Mouse (Mus musculus) MEL (cell line): Measurements from ENCODE around the gene Slc38a4. TPM values are rescaled to one million over a fixed set of nuclear protein-coding genes. Genes with fewer than 3 reads are reported as not detected.

Source experiments
- DNase-seq: peaks from one replicate; pipeline ENCODE4 v3.0.0; 2011; ENCODE audit warnings: low read depth, low spot score
- H3K27ac ChIP-seq: 2 replicates; pipeline ENCODE4 v1.5.1; 2012; ENCODE audit warnings: low read depth, mild to moderate bottlenecking, control low read depth, low read length, moderate library complexity; ENCODE audit not compliant: control insufficient read depth
- H3K27me3 ChIP-seq, 2 experiments: fragments of 150-350 bp in 1 of 2; sonication (generic) in 1 of 2; 2 replicates each; pipeline ENCODE4 v1.6.1; 2012; ENCODE audit warnings: low read length in 2 of 2, mild to moderate bottlenecking in 2 of 2, improper control_type of control experiment in 1 of 2, moderate library complexity in 1 of 2; ENCODE audit not compliant: insufficient read depth in 2 of 2, control insufficient read depth in 1 of 2
- H3K36me3 ChIP-seq, 2 experiments: 2 replicates each; pipeline ENCODE4 v1.6.1; 2012 to 2014; ENCODE audit warnings: low read length in 2 of 2, improper control_type of control experiment in 1 of 2, inconsistent platforms in 1 of 2, mild to moderate bottlenecking in 1 of 2; ENCODE audit not compliant: insufficient read depth in 2 of 2, control insufficient read depth in 1 of 2
- H3K4me1 ChIP-seq, 2 experiments: fragments of 150-350 bp in 1 of 2; sonication (generic) in 1 of 2; 2 replicates each; pipeline ENCODE4 v1.6.1; 2012; ENCODE audit warnings: low read length in 2 of 2, improper control_type of control experiment in 1 of 2, mild to moderate bottlenecking in 1 of 2; ENCODE audit not compliant: insufficient read depth in 2 of 2, control insufficient read depth in 1 of 2
- H3K4me3 ChIP-seq, 2 experiments: fragments of 150-350 bp in 1 of 2; sonication (generic) in 1 of 2; 2 replicates each; pipeline ENCODE4 v1.5.1; 2012; ENCODE audit warnings: low read depth in 2 of 2, low read length in 2 of 2, mild to moderate bottlenecking in 2 of 2, moderate library complexity in 2 of 2, control low read depth in 1 of 2, improper control_type of control experiment in 1 of 2; ENCODE audit not compliant: control insufficient read depth in 1 of 2, insufficient read depth in 1 of 2
- H3K79me2 ChIP-seq: 2 replicates; pipeline ENCODE4 v1.6.1; 2012; ENCODE audit warnings: mild to moderate bottlenecking, low read length, moderate library complexity; ENCODE audit not compliant: control insufficient read depth, poor library complexity, insufficient read depth
- H3K9ac ChIP-seq: 2 replicates; pipeline ENCODE4 v1.6.1; 2012; ENCODE audit warnings: low read depth, mild to moderate bottlenecking, control low read depth, low read length, moderate library complexity; ENCODE audit not compliant: control insufficient read depth, poor library complexity, severe bottlenecking
- H3K9me3 ChIP-seq: fragments of 150-350 bp; sonication (generic); replicated peaks from 2 replicates; pipeline ENCODE4 v1.6.1; 2012; ENCODE audit warnings: mild to moderate bottlenecking, low read length, improper control_type of control experiment, moderate library complexity; ENCODE audit not compliant: insufficient read depth
- BHLHE40 ChIP-seq: IDR thresholded peaks from 2 replicates; pipeline ENCODE4 v1.6.1; 2012; ENCODE audit warnings: low read depth, mild to moderate bottlenecking, inconsistent platforms, low read length, improper control_type of control experiment, borderline replicate concordance
- CHD1 ChIP-seq: IDR thresholded peaks from 2 replicates; pipeline ENCODE4 v1.6.1; 2012; ENCODE audit warnings: low read depth, mild to moderate bottlenecking, inconsistent platforms, low read length, improper control_type of control experiment
- CTCF ChIP-seq, 3 experiments: IDR thresholded peaks in 2 of 3; conservative IDR thresholded peaks in 1 of 3; 2 replicates each; pipeline ENCODE4 v1.5.1; 2011 to 2012; ENCODE audit warnings: low read length in 3 of 3, low read depth in 2 of 3, mild to moderate bottlenecking in 2 of 3, improper control_type of control experiment in 1 of 3, inconsistent platforms in 1 of 3, mixed read lengths in 1 of 3, moderate library complexity in 1 of 3; ENCODE audit not compliant: control insufficient read depth in 1 of 3, insufficient read depth in 1 of 3, poor library complexity in 1 of 3, severe bottlenecking in 1 of 3
- ETS1 ChIP-seq: IDR thresholded peaks from 2 replicates; pipeline ENCODE4 v1.6.1; 2012; ENCODE audit warnings: low read depth, mild to moderate bottlenecking, inconsistent platforms, low read length, improper control_type of control experiment, moderate library complexity
- GATA1 ChIP-seq: IDR thresholded peaks from 2 replicates; pipeline ENCODE4 v1.6.1; 2011; ENCODE audit warnings: low read depth, low read length, improper control_type of control experiment
- HCFC1 ChIP-seq: IDR thresholded peaks from 2 replicates; pipeline ENCODE4 v1.6.1; 2012; ENCODE audit warnings: low read depth, mild to moderate bottlenecking, inconsistent platforms, low read length, improper control_type of control experiment, moderate library complexity
- MAX ChIP-seq: IDR thresholded peaks from 2 replicates; pipeline ENCODE4 v1.6.1; 2011; ENCODE audit warnings: low read length, improper control_type of control experiment
- MXI1 ChIP-seq: IDR thresholded peaks from 2 replicates; pipeline ENCODE4 v1.6.1; 2011; ENCODE audit warnings: mild to moderate bottlenecking, low read depth, low read length, improper control_type of control experiment
- MYC ChIP-seq: IDR thresholded peaks from 2 replicates; pipeline ENCODE4 v1.6.1; 2011; ENCODE audit warnings: low read depth, mild to moderate bottlenecking, low read length, improper control_type of control experiment, moderate library complexity
- NELFE ChIP-seq: IDR thresholded peaks from 2 replicates; pipeline ENCODE4 v1.6.1; 2011; ENCODE audit warnings: low read depth, low read length, improper control_type of control experiment
- NRF1 ChIP-seq: IDR thresholded peaks from 2 replicates; pipeline ENCODE4 v1.6.1; 2014; ENCODE audit warnings: low read depth, mild to moderate bottlenecking, inconsistent platforms, low read length, improper control_type of control experiment, moderate library complexity; ENCODE audit not compliant: poor library complexity, insufficient read depth, severe bottlenecking
- POLR2A ChIP-seq, 2 experiments: IDR thresholded peaks; 2 replicates each; pipeline ENCODE4 v1.6.1; 2011 to 2012; ENCODE audit warnings: low read length in 2 of 2, mild to moderate bottlenecking in 2 of 2, control low read depth in 1 of 2, improper control_type of control experiment in 1 of 2, low read depth in 1 of 2, moderate library complexity in 1 of 2; ENCODE audit not compliant: control insufficient read depth in 1 of 2, insufficient read depth in 1 of 2, poor library complexity in 1 of 2
- POLR2AphosphoS2 ChIP-seq: IDR thresholded peaks from 2 replicates; pipeline ENCODE4 v1.6.1; 2011; ENCODE audit warnings: low read length, improper control_type of control experiment
- RAD21 ChIP-seq: IDR thresholded peaks from 2 replicates; pipeline ENCODE4 v1.6.1; 2011; ENCODE audit warnings: mild to moderate bottlenecking, low read depth, low read length, improper control_type of control experiment
- RCOR1 ChIP-seq: IDR thresholded peaks from 2 replicates; pipeline ENCODE4 v1.6.1; 2012; ENCODE audit warnings: low read depth, mild to moderate bottlenecking, inconsistent platforms, low read length, improper control_type of control experiment
- TAL1 ChIP-seq: IDR thresholded peaks from 2 replicates; pipeline ENCODE4 v1.6.1; 2012; ENCODE audit warnings: mild to moderate bottlenecking, inconsistent platforms, low read length, moderate library complexity, mixed read lengths
- ZC3H11A ChIP-seq: IDR thresholded peaks from 2 replicates; pipeline ENCODE4 v1.6.1; 2012; ENCODE audit warnings: low read depth, mild to moderate bottlenecking, inconsistent platforms, low read length, improper control_type of control experiment
- ZNF384 ChIP-seq: IDR thresholded peaks from 2 replicates; pipeline ENCODE4 v1.6.1; 2012; ENCODE audit warnings: low read depth, mild to moderate bottlenecking, inconsistent platforms, low read length, improper control_type of control experiment
- polyA plus RNA-seq, 2 experiments: library from polyadenylated mRNA; stranded (reverse) in 1 of 2; unstranded in 1 of 2; fragments of >175 nt in 1 of 2; fragments of >200 nt in 1 of 2; gene quantifications; 2 replicates each; pipeline versions ENCODE4 v1.2.1 to v1.2.4; 2012; ENCODE audit warnings: low replicate concordance in 2 of 2, low read depth in 1 of 2; ENCODE audit not compliant: insufficient read length in 2 of 2, insufficient read depth in 1 of 2, missing spikeins in 1 of 2
- total RNA-seq: library from RNA; depleted of rRNA; stranded (reverse); fragments of 300-350 nt; gene quantifications from 2 replicates; pipeline ENCODE4 v1.2.3, GENCODE M21; 2012

Slc38a4 gene
- total and polyA plus RNA-seq, 3 experiments = not detected

DNA sequence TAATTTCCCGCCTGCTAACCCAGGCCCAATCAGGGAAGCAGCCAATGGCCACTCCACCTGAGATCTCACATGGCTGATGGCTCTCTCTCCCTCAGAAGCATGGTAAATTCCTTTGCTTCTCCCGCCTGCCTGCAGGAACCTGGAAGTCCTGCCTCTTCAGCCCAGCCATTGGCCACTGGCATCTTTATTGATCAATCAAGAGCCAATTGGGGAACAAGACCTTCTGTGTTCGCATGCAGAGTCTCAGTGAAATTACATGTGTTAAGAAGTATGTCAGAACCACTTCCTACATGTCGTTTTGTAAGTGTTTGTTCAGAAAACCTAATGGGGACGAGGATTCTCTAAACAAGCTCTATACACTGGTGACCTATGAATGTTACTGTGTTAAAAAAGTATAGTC lies 30.1 kb upstream of the Slc38a4 start:
- H3K4me3 ChIP-seq = no peak overlapping the region
- no peak overlapping the region for H3K9ac ChIP-seq
- H3K27ac ChIP-seq = no peak overlapping the region
- H3K79me2 ChIP-seq = no peaks in the 10 kb centered on the region
- H3K4me1 ChIP-seq = no peaks in the 10 kb centered on the region
- no peaks in the 10 kb centered on the region for H3K9me3 ChIP-seq
- TF ChIP-seq CHD1 = no peak
- TF ChIP-seq, all 39 proteins: peak for 0
- no peak for DNase-seq
- Histone ChIP-seq H3K27me3 (no peaks in the 10 kb centered on the region), H3K36me3 (no peaks in the 10 kb centered on the region)

DNA sequence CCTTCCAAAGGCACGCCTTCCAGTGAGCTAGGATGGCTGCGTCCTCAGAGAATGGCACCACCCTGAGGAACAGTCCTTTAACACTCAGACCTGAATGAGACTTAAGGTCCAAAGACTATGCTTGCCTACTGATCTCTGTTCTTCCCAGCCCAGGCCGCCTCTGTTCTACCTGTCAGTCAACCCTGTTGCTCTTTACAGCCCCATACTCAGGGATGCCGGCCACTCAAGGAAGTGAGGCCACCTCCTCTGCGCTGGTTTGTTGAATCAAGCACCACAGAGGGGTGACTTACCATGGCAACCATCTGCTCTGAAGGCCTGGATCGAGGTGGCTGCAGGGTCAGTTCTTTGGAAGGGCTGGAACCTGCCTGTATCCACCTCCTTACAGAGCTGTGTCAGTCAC lies 21.9 kb upstream of the Slc38a4 start:
- H3K27ac ChIP-seq = no peak overlapping the region
- H3K79me2 ChIP-seq = no peaks in the 10 kb centered on the region
- H3K27me3 ChIP-seq = no peaks in the 10 kb centered on the region
- no peaks in the 10 kb centered on the region for H3K4me1 ChIP-seq
- H3K4me3 ChIP-seq = no peak overlapping the region
- no peak for DNase-seq
- no peaks in the 10 kb centered on the region for H3K9me3 ChIP-seq
- no peaks in the 10 kb centered on the region for H3K36me3 ChIP-seq
- TF ChIP-seq MAX = no peak
- TF ChIP-seq HCFC1 = no peak
- TF ChIP-seq NRF1 = no peak
- no peak for TF ChIP-seq ZC3H11A
- no peak for TF ChIP-seq TAL1
- TF ChIP-seq CTCF (IDR thresholded peaks at IDR 0.05 in 2 of 3, conservative IDR thresholded peaks at IDR 0.05 in 1 of 3; ENCODE audit: control insufficient read depth in 1 of 3, insufficient read depth in 1 of 3, low read depth in 2 of 3, low read length in 3 of 3, poor library complexity in 1 of 3, severe bottlenecking in 1 of 3) = no peak
- no peak for TF ChIP-seq BHLHE40
- no peak for TF ChIP-seq NELFE
- TF ChIP-seq MXI1 = no peak
- TF ChIP-seq GATA1 = no peak
- no peak for TF ChIP-seq RCOR1
- no peak for TF ChIP-seq ETS1
- no peak for TF ChIP-seq MYC
- no peak for TF ChIP-seq POLR2AphosphoS2
- TF ChIP-seq RAD21 = no peak
- no peak for TF ChIP-seq ZNF384
- no peak for TF ChIP-seq POLR2A (IDR thresholded peaks at IDR 0.05; ENCODE audit: control insufficient read depth in 1 of 2, insufficient read depth in 1 of 2, low read depth in 1 of 2, low read length in 2 of 2, poor library complexity in 1 of 2)
- no peak overlapping the region for H3K9ac ChIP-seq
